8 mouse cellular contexts compared by ENCODE assay signal in the genomic region with DNA sequence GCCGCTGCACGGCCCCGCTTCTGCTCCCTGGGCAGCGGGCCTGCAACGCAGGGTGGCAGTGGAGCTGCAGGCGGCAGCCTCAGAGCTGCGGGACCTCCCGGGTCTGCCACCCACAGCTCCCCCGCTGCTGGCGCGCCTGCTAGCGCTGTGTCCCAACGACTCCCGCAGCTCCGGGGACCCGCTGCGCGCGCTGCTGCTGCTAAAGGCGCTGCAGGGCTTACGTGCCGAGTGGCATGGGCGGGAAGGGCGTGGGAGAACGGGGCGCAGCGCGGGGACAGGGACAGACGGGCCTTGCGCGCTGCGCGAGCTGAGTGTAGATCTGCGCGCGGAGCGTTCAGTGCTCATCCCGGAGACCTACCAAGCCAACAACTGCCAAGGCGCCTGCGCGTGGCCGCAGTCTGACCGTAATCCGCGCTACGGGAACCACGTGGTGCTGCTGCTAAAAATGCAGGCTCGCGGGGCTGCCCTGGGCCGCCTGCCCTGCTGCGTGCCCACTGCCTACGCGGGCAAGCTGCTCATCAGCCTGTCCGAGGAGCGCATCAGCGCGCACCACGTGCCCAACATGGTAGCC. TPM values are rescaled to one million over a fixed set of nuclear protein-coding genes. Genes with fewer than 3 reads are reported as not detected.
DNase-seq lines count a peak whose midpoint lies in the region; ATAC-seq and TF ChIP-seq lines count a peak whose summit lies in the region.

No protein-coding gene starts in this region.

- peaks cover 10 to 17% of the 10 kb centered on the region in 2 experiments; a peak in 3 of 4 replicates for H3K4me1 ChIP-seq in ES-E14 (ENCODE audit: control insufficient read depth in 2 of 2, insufficient read depth in 2 of 2, low read length in 2 of 2, poor library complexity in 1 of 2)
- peaks cover 26% of the 10 kb centered on the region for H3K4me1 ChIP-seq in forebrain, embryonic 16.5 days (replicated peaks; ENCODE audit: control insufficient read depth, insufficient read depth, low read length)
- H3K4me1 ChIP-seq in liver, embryonic 16.5 days (ENCODE audit: control insufficient read depth, low read depth, low read length): peaks cover 38% of the 10 kb centered on the region
- H3K4me1 ChIP-seq in neural tube, embryonic 11.5 days (ENCODE audit: control insufficient read depth, insufficient read depth, low read length): peaks cover 25% of the 10 kb centered on the region

- intact Hi-C loops in heart, postnatal 14 days (cut with DNase I): no loop called here

- no peak for DNase-seq in ES-E14 (ENCODE audit: low read depth, low spot score)
- peak; percentile 85 for DNase-seq in cerebellum, adult 11 months
- DNase-seq in heart, postnatal 14 days: peak; percentile 73 to 76
- peak; percentile 79 to 86 for DNase-seq in kidney, postnatal 4 days
- DNase-seq in neural tube, embryonic 11.5 days (ENCODE audit: low spot score): peak; percentile 83
- DNase-seq in testis, postnatal 14 days (ENCODE audit: low spot score): peak; percentile 76

- 2% methylated on average over 52 of the region's 58 CpGs for WGBS in forebrain, embryonic 16.5 days
- whole genome bisulfite sequencing in liver, embryonic 16.5 days (ENCODE audit: insufficient replicate concordance): under 1% methylated on average over 58 of the region's 58 CpGs
- 2% methylated on average over 51 of the region's 58 CpGs for WGBS in neural tube, embryonic 11.5 days

- peaks cover 25% of the 10 kb centered on the region for H3K27me3 ChIP-seq in forebrain, embryonic 16.5 days (replicated peaks; ENCODE audit: control insufficient read depth, insufficient read depth, low read length)
- H3K27me3 ChIP-seq in liver, embryonic 16.5 days (ENCODE audit: control insufficient read depth, insufficient read depth, low read depth, low read length): peaks cover 53% of the 10 kb centered on the region
- peaks cover 21% of the 10 kb centered on the region for H3K27me3 ChIP-seq in neural tube, embryonic 11.5 days (ENCODE audit: control insufficient read depth, insufficient read depth, low read length)

- H3K9me3 ChIP-seq in ES-E14 (ENCODE audit: control insufficient read depth, insufficient read depth, low read depth, low read length): no peaks in the 10 kb centered on the region
- H3K9me3 ChIP-seq in forebrain, embryonic 16.5 days (ENCODE audit: control insufficient read depth, low read length): no peaks in the 10 kb centered on the region
- no peaks in the 10 kb centered on the region for H3K9me3 ChIP-seq in liver, embryonic 16.5 days (replicated peaks; ENCODE audit: control insufficient read depth, low read length)
- no peaks in the 10 kb centered on the region for H3K9me3 ChIP-seq in neural tube, embryonic 11.5 days (ENCODE audit: control insufficient read depth, low read length)

- H3K9ac ChIP-seq in ES-E14 (ENCODE audit: insufficient read depth, low read depth, low read length, poor library complexity, severe bottlenecking): peak overlapping the region; percentile 60
- H3K9ac ChIP-seq in forebrain, embryonic 16.5 days (replicated peaks; ENCODE audit: low read depth, low read length): peak overlapping the region; percentile 71
- peak overlapping the region; percentile 42 for H3K9ac ChIP-seq in liver, embryonic 16.5 days (ENCODE audit: low read depth, low read length)
- H3K9ac ChIP-seq in neural tube, embryonic 11.5 days (ENCODE audit: low read length): peak overlapping the region; percentile 62

- peak overlapping the region; percentile 88 for H3K4me2 ChIP-seq in forebrain, embryonic 16.5 days (ENCODE audit: low read length)
- peak overlapping the region; percentile 78 for H3K4me2 ChIP-seq in liver, embryonic 16.5 days (ENCODE audit: low read depth, low read length)
- peak overlapping the region; percentile 91 for H3K4me2 ChIP-seq in neural tube, embryonic 11.5 days (ENCODE audit: low read depth)

- H3K27ac ChIP-seq in ES-E14 (ENCODE audit: insufficient read depth, low read depth, low read length, poor library complexity, severe bottlenecking): no peak overlapping the region
- H3K27ac ChIP-seq in forebrain, embryonic 16.5 days (ENCODE audit: low read length): peak overlapping the region; percentile 84
- H3K27ac ChIP-seq in liver, embryonic 16.5 days (ENCODE audit: low read length): no peak overlapping the region
- H3K27ac ChIP-seq in neural tube, embryonic 11.5 days (ENCODE audit: low read depth, low read length): peak overlapping the region; percentile 64

- peak; percentile 83 for ATAC-seq in forebrain, embryonic 16.5 days
- peak; percentile 59 for ATAC-seq in liver, embryonic 16.5 days (ENCODE audit: low read depth)
- ATAC-seq in neural tube, embryonic 11.5 days (ENCODE audit: insufficient read depth, low FRiP score, low TSS enrichment): peak; percentile 78

- peak overlapping the region; percentile 57 to 67 for H3K4me3 ChIP-seq in ES-E14 (ENCODE audit: insufficient read depth in 1 of 2, low read depth in 1 of 2, low read length in 2 of 2, poor library complexity in 1 of 2, severe bottlenecking in 1 of 2)
- H3K4me3 ChIP-seq in forebrain, embryonic 16.5 days (replicated peaks; ENCODE audit: low read length): peak overlapping the region; percentile 51
- peak overlapping the region; percentile 57 for H3K4me3 ChIP-seq in liver, embryonic 16.5 days (ENCODE audit: low read depth, low read length)
- peak overlapping the region; percentile 41 for H3K4me3 ChIP-seq in neural tube, embryonic 11.5 days (ENCODE audit: low read depth, low read length)

- peaks cover 33% of the 10 kb centered on the region for H3K36me3 ChIP-seq in ES-E14 (ENCODE audit: control insufficient read depth, insufficient read depth, low read length, poor library complexity, severe bottlenecking)
- H3K36me3 ChIP-seq in forebrain, embryonic 16.5 days (ENCODE audit: control insufficient read depth, insufficient read depth): peaks cover 13% of the 10 kb centered on the region
- peaks cover 29% of the 10 kb centered on the region for H3K36me3 ChIP-seq in liver, embryonic 16.5 days (ENCODE audit: control insufficient read depth, insufficient read depth)
- H3K36me3 ChIP-seq in neural tube, embryonic 11.5 days (ENCODE audit: control insufficient read depth, insufficient read depth, low read length): peaks cover 26% of the 10 kb centered on the region

- in situ Hi-C loops in ES-E14 (cut with MboI; ENCODE audit: low sequenced_read_pairs in 2 of 2, unreplicated experiment in 2 of 2): no loop called here

TF ChIP-seq in ES-E14, 5 proteins besides CTCF, POLR2A, EP300 and RAD21:
- TF ChIP-seq HCFC1 (IDR thresholded peaks at IDR 0.05; ENCODE audit: borderline replicate concordance, insufficient read depth, low read length) (no peak), MAFK (IDR thresholded peaks at IDR 0.05; ENCODE audit: insufficient read depth, low read depth, low read length) (no peak), CHD2 (IDR thresholded peaks at IDR 0.05; ENCODE audit: low read depth, low read length) (no peak), ZNF384 (IDR thresholded peaks at IDR 0.05; ENCODE audit: low read depth, low read length) (no peak), ZC3H11A (IDR thresholded peaks at IDR 0.05; ENCODE audit: borderline replicate concordance, low read depth, low read length) (no peak)

RNA-seq across cellular contexts. Expression of a gene that starts 2.1 kb away (rescaled TPM):
- 1.0 and 1.9 TPM in 2 replicates for total RNA-seq in ES-E14 (2012; rRNA removed)
- polyA plus RNA-seq in forebrain, embryonic 16.5 days (2015; fragmentation: Nextera tagmentation; extraction: Ambion mirVana): 0.15 TPM in 1 of 2 replicates, not detected in the other
- total RNA-seq in heart, postnatal 14 days (2021): under 1 TPM; 0.56 to 0.65 TPM
- 0.08 TPM in 1 of 2 replicates, not detected in the other for polyA plus RNA-seq in liver, embryonic 16.5 days (2015; fragmentation: Nextera tagmentation; extraction: Ambion mirVana)
- not detected in 2 replicates for polyA plus RNA-seq in neural tube, embryonic 11.5 days (2014; fragmentation: Nextera tagmentation; extraction: Ambion mirVana)

RNA-seq across cellular contexts. Expression of a gene that starts 6.2 kb away (rescaled TPM):
- 0.67 and 1.0 TPM in 2 replicates for total RNA-seq in ES-E14 (2012; rRNA removed)
- polyA plus RNA-seq in forebrain, embryonic 16.5 days (2015; fragmentation: Nextera tagmentation; extraction: Ambion mirVana): not detected in 2 replicates
- total RNA-seq in heart, postnatal 14 days (2021): not detected
- polyA plus RNA-seq in liver, embryonic 16.5 days (2015; fragmentation: Nextera tagmentation; extraction: Ambion mirVana): 0.54 and 1.2 TPM in 2 replicates
- polyA plus RNA-seq in neural tube, embryonic 11.5 days (2014; fragmentation: Nextera tagmentation; extraction: Ambion mirVana): 1.6 and 1.9 TPM in 2 replicates

RNA-seq across cellular contexts. Expression of a gene that starts 8.7 kb away (rescaled TPM):
- total RNA-seq in ES-E14 (2012; rRNA removed): 77.2 and 87.1 TPM in 2 replicates
- 129 and 143 TPM in 2 replicates for polyA plus RNA-seq in forebrain, embryonic 16.5 days (2015; fragmentation: Nextera tagmentation; extraction: Ambion mirVana)
- total RNA-seq in heart, postnatal 14 days (2021): 10 to 100 TPM; 35.7 to 36.3 TPM
- 61.4 and 64.7 TPM in 2 replicates for polyA plus RNA-seq in liver, embryonic 16.5 days (2015; fragmentation: Nextera tagmentation; extraction: Ambion mirVana)
- 150 and 153 TPM in 2 replicates for polyA plus RNA-seq in neural tube, embryonic 11.5 days (2014; fragmentation: Nextera tagmentation; extraction: Ambion mirVana)

RNA-seq across cellular contexts. Expression of a gene that starts 9.1 kb away (rescaled TPM):
- 31.4 and 39.6 TPM in 2 replicates for total RNA-seq in ES-E14 (2012; rRNA removed)
- 62.6 and 65.1 TPM in 2 replicates for polyA plus RNA-seq in forebrain, embryonic 16.5 days (2015; fragmentation: Nextera tagmentation; extraction: Ambion mirVana)
- total RNA-seq in heart, postnatal 14 days (2021): 10 to 100 TPM; 27.0 to 31.6 TPM
- 23.4 and 30.1 TPM in 2 replicates for polyA plus RNA-seq in liver, embryonic 16.5 days (2015; fragmentation: Nextera tagmentation; extraction: Ambion mirVana)
- polyA plus RNA-seq in neural tube, embryonic 11.5 days (2014; fragmentation: Nextera tagmentation; extraction: Ambion mirVana): 96.6 and 101 TPM in 2 replicates

RNA-seq across cellular contexts. Expression of a gene that starts 19.3 kb away (rescaled TPM):
- total RNA-seq in ES-E14 (2012; rRNA removed): 823 and 1,116 TPM in 2 replicates
- polyA plus RNA-seq in forebrain, embryonic 16.5 days (2015; fragmentation: Nextera tagmentation; extraction: Ambion mirVana): 1,342 and 1,351 TPM in 2 replicates
- 100 to 1,000 TPM; 893 to 962 TPM for total RNA-seq in heart, postnatal 14 days (2021)
- polyA plus RNA-seq in liver, embryonic 16.5 days (2015; fragmentation: Nextera tagmentation; extraction: Ambion mirVana): 1,363 and 1,382 TPM in 2 replicates
- 1,810 and 1,847 TPM in 2 replicates for polyA plus RNA-seq in neural tube, embryonic 11.5 days (2014; fragmentation: Nextera tagmentation; extraction: Ambion mirVana)

Comparison
In these comparisons a context has a peak if more than half of its experiments do, and no peak if none do; other contexts are left out.
1. H3K27ac ChIP-seq: peak in forebrain, embryonic 16.5 days (single experiment) and neural tube, embryonic 11.5 days (single experiment); none in ES-E14 (single experiment) and liver, embryonic 16.5 days (single experiment).
2. Peak in every context shown above with its lines, with median percentiles within 50 percentile points of each other: H3K4me3 ChIP-seq, H3K9ac ChIP-seq, ATAC-seq and H3K4me2 ChIP-seq.